Mouse (Mus musculus): ENCODE measurements around the gene Baz2a. TPM values are rescaled to one million over a fixed set of nuclear protein-coding genes. Genes with fewer than 3 reads are reported as not detected.

Gene Baz2a
- polyA plus RNA-seq, 1 experiment = 30.8 TPM

DNA sequence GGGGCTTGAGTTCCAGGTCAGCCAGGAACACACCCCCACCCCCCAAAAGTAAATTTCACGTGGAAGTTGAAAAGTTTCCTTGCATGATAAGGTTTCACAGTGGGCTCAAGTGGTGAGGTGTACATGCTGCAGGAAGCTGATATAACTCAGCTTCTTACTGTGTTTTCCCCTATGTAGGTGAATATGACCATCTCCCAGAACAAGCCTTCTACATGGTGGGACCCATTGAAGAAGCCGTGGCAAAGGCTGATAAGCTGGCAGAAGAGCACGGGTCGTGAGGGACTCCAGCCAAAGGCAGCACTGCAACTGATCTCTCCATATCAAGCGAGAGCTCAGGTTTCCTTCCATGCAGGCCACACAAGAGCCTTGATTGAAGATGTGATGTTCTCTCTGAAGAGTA lies 1.5 kb upstream of the Baz2a start:
- TF ChIP-seq POLR2A (IDR thresholded peaks at IDR 0.05; ENCODE audit: low read depth, low read length) (no peak), CTCF (IDR thresholded peaks at IDR 0.05; ENCODE audit: extremely low read depth, insufficient read length, insufficient replicate concordance, low read depth, low read length) (no peak)
- 37% methylated on average over 5 of the region's 5 CpGs for WGBS
- Histone ChIP-seq H3K4me3 (ENCODE audit: low read depth, low read length) (no peak overlapping the region), H3K36me3 (ENCODE audit: control insufficient read depth, insufficient read depth, low read length) (peaks cover 49% of the 10 kb centered on the region), H3K27ac (ENCODE audit: insufficient read depth, low read depth, low read length) (no peak overlapping the region), H3K4me1 (ENCODE audit: control insufficient read depth, insufficient read depth, insufficient read length, low read length) (peaks cover 3% of the 10 kb centered on the region; the same call in 1 of the 2 replicates), H3K27me3 (ENCODE audit: control insufficient read depth, insufficient read depth, low read length) (no peaks in the 10 kb centered on the region)

DNA sequence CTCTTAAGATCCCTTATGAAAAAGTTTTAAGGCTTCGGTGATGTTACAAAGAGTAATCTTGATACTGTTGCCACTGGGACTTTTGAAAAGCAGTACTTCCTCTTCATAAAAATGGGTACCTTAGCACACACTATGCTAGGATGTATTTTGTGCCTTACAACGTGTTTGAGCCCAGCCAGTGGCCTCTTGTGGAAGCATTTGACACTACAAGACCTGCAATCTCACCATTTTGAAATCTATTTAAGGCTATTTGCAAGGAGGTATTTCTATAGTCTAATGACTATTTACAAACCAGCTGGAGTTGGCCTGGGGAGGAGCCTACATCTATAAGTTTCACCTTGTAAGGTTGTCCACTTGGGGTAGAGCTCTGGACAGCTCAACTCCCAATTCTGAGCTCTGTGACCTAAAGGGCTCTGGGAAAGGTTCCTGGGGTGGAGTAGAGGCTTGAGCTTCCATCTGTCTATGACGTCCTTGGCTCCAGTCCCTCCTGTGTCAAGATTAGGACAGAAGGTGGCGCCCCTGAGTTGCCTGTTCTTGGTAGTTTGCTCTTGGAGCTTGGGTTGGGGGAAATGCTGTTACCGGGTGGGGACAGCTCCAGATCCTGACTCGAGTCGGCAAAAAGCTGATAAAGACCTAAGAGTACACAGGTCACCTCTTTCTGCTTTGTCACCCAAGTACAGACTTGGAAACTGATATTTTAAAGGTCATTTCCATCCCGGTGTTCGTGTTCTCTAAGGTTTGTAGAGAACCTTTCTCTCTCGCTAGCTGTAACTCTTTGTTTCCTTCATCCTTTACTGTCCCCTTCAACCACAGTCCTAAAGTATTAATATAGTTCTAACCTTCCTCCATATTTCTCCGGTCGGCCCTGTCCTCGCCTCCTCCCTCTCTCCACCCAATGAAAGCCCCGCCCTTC lies 470 bp upstream of the Baz2a start:
- Histone ChIP-seq H3K4me3 (ENCODE audit: low read depth, low read length) (peak overlapping the region; percentile 89), H3K4me1 (ENCODE audit: control insufficient read depth, insufficient read depth, insufficient read length, low read length) (peaks cover 3% of the 10 kb centered on the region; the same call in 1 of the 2 replicates), H3K36me3 (ENCODE audit: control insufficient read depth, insufficient read depth, low read length) (peaks cover 39% of the 10 kb centered on the region), H3K27me3 (ENCODE audit: control insufficient read depth, insufficient read depth, low read length) (no peaks in the 10 kb centered on the region), H3K27ac (ENCODE audit: insufficient read depth, low read depth, low read length) (peak overlapping the region; percentile 99)
- peak; percentile 21; the same call in 1 of the 2 replicates for TF ChIP-seq POLR2A (IDR thresholded peaks at IDR 0.05; ENCODE audit: low read depth, low read length)
- TF ChIP-seq CTCF (IDR thresholded peaks at IDR 0.05; ENCODE audit: extremely low read depth, insufficient read length, insufficient replicate concordance, low read depth, low read length) = peak; percentile 94; the same call in 1 of the 2 replicates
- WGBS = 2% methylated on average over 14 of the region's 14 CpGs

DNA sequence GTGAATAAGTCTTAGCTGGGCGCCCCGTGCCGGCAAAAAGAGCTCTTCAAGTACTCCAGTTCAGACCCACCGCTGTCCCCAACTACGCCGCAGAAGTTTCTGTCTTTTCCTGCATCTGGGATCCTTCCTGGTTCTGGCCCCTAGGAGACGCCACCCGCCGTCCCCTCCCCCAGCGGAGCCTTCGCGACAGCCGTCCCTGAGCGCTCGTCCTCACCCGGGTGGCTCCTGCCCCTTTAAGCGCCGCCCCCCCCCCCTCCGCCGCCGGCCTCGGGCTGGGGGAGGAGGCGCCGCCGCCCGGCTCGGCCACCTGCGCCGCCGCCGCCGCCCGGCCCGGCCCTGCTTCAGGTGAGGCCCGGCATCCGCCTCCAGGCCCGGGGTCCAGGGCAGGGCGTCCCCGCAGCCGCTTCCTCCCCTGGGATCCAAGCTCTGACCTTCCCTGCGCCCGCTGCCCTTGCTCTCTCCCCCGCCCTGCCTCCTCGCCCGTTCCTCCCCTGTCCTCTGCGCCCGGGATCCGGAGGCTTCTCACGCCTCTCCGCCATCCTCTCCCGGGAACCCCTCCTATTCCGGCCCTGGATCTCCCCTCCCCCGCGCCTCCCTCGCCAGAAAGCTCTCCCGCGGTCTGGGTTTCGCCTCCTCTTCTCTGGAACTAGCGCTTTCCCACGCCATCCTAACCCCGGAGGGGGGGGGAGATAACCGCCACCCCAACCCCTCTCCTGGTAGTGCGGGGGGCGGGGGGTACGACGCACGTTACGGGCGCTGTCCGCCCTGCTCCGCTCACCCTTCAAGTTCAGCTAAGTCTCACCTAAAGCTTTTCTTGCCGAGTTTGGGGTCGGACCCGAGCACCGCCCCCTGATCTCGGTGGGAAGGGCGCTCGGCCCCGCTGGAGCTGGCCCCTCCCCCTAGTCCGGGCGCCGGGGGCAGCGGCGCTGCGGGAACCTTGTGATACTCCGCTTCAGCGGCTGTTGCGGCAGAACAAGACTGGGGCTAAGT lies 1.4 kb downstream of the Baz2a start:
- peak; percentile 30 for TF ChIP-seq POLR2A (IDR thresholded peaks at IDR 0.05; ENCODE audit: low read depth, low read length)
- TF ChIP-seq CTCF (IDR thresholded peaks at IDR 0.05; ENCODE audit: extremely low read depth, insufficient read length, insufficient replicate concordance, low read depth, low read length) = peak; percentile 39; the same call in 1 of the 2 replicates
- Histone ChIP-seq H3K4me3 (ENCODE audit: low read depth, low read length) (peak overlapping the region; percentile 89), H3K4me1 (ENCODE audit: control insufficient read depth, insufficient read depth, insufficient read length, low read length) (peaks cover 6% of the 10 kb centered on the region; the same call in 1 of the 2 replicates), H3K36me3 (ENCODE audit: control insufficient read depth, insufficient read depth, low read length) (peaks cover 23% of the 10 kb centered on the region), H3K27ac (ENCODE audit: insufficient read depth, low read depth, low read length) (peak overlapping the region; percentile 99), H3K27me3 (ENCODE audit: control insufficient read depth, insufficient read depth, low read length) (no peaks in the 10 kb centered on the region)
- WGBS = 1% methylated on average over 86 of the region's 88 CpGs

DNA sequence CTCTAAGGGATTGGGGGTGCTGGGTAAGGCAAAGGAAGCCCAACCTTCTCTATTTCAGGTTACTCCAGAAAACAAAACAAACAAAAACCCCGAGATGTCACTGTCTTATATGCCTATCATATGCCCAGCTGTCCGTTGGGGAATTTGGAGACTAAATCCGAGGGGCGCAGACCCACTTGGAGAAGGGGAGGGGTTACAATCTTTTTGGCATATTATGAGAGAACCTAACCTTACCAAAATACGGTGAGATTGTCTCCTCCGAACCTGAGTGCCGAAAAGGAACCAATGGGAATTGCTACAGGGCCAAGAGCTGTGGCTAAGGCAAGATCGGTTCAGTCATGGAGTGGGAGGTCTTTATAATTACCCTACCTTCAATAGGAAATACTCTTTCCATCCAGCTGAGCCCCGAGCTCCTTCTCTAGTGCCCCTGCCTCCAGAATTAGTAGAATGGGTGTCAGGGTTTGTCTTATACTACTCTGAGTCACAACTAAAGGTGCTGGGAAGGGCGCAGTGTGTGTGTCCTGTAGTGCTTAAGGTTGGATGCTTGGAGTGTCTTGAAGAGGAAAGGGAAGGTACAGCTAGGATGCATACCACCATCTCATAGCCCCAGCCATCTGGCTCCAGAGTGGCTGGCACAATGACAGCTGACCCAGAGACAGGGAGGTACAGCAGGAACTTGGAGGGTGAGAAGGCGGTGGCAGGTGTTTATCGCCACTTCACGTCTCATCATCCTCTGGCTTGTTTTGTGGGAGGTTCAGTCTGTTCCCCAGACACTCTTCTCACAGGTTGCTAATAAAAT lies 2.3 kb downstream of the Baz2a start:
- TF ChIP-seq CTCF (IDR thresholded peaks at IDR 0.05; ENCODE audit: extremely low read depth, insufficient read length, insufficient replicate concordance, low read depth, low read length) = no peak
- no peak for TF ChIP-seq POLR2A (IDR thresholded peaks at IDR 0.05; ENCODE audit: low read depth, low read length)
- peak overlapping the region; percentile 89 for H3K4me3 ChIP-seq (ENCODE audit: low read depth, low read length)
- no peaks in the 10 kb centered on the region for H3K27me3 ChIP-seq (ENCODE audit: control insufficient read depth, insufficient read depth, low read length)
- peaks cover 9% of the 10 kb centered on the region; the same call in 1 of the 2 replicates for H3K4me1 ChIP-seq (ENCODE audit: control insufficient read depth, insufficient read depth, insufficient read length, low read length)
- WGBS = 11% methylated on average over 13 of the region's 13 CpGs
- peak overlapping the region; percentile 93 for H3K27ac ChIP-seq (ENCODE audit: insufficient read depth, low read depth, low read length)
- H3K36me3 ChIP-seq (ENCODE audit: control insufficient read depth, insufficient read depth, low read length) = peaks cover 14% of the 10 kb centered on the region

DNA sequence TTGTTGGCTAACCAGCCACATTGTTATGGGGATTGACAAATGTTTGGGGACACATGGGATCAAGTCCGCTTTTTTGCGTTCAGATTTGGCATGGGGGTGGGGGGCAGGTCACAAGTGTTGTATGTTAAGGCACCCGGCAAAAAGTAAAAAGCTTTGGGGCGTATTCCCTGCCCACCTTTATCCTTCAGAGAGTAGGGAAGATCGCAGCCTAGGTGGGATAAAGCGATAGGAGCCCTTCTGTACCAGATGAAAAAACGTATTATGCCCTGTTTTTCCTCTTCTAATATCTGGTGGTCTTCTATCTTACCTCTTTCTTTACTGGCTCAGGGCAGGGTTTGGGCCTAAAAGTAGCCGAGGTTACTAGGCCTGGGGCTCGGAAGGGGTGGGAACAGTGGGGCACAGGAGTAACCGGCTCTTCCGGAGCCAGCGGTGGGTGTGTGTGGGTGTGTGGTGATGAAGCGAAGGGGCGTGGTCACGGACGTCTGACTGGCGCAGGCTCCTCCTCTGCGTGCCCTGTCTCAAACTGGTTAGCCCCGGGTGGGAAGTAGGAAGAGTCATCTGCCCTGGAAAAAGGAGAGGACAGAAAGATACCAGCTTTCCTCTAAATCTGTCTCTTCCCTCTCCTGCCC lies 3.1 kb downstream of the Baz2a start:
- Histone ChIP-seq H3K27me3 (ENCODE audit: control insufficient read depth, insufficient read depth, low read length) (no peaks in the 10 kb centered on the region), H3K27ac (ENCODE audit: insufficient read depth, low read depth, low read length) (peak overlapping the region; percentile 93), H3K4me1 (ENCODE audit: control insufficient read depth, insufficient read depth, insufficient read length, low read length) (peaks cover 11% of the 10 kb centered on the region; the same call in 1 of the 2 replicates), H3K36me3 (ENCODE audit: control insufficient read depth, insufficient read depth, low read length) (peaks cover 7% of the 10 kb centered on the region), H3K4me3 (ENCODE audit: low read depth, low read length) (peak overlapping the region; percentile 42)
- 5% methylated on average over 19 of the region's 19 CpGs for WGBS
- TF ChIP-seq CTCF (IDR thresholded peaks at IDR 0.05; ENCODE audit: extremely low read depth, insufficient read length, insufficient replicate concordance, low read depth, low read length) (no peak), POLR2A (IDR thresholded peaks at IDR 0.05; ENCODE audit: low read depth, low read length) (peak; percentile 21; the same call in 1 of the 2 replicates)

Measured in small intestine, adult 2 months (tissue).